Mouse (Mus musculus): ENCODE results near the gene Gm21739.
"Not testable (repeated sequence)": the region's sequence is repeated elsewhere in the genome, so short reads cannot be mapped to it uniquely, and the experiment has no call there.

The Gm21739 gene

DNA sequence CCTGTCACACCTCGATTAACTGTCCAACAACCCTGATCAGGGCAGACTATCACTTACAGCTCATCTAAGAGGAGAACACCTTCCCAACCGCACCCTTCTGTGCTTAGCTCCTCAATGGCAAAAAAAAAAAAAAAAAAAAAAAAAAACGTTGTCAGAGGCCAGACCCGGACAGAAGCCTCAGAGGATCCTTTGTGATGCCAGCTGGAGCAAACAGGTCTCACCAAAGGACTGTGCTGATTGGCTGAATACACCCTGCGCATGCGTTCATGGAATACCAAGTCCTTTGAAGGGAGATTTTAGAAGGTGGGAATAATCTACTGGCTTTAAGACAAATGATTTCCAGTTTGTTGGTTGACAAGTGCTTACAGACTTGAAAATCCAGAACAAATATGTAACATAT lies at the start of gene Gm21739:
Gm21739 (minus strand) TSS at position 101 of the 400 bp plus-strand sequence.
- not testable (repeated sequence) for DNase-seq (ENCODE audit: low read depth, low spot score)

All from telencephalon, adult 2 months (tissue).